Mouse (Mus musculus) G1E (cell line): Measurements from ENCODE around the gene Gramd1b. TPM values are rescaled to one million over a fixed set of nuclear protein-coding genes. Genes with fewer than 3 reads are reported as not detected.
A peak's percentile ranks its signal among the peaks of the same experiment; 100 is the strongest.

Source experiments
- ATAC-seq: 2 replicates; pipeline ENCODE4 v1.8.0; 2016; ENCODE audit warnings: mild to moderate bottlenecking; ENCODE audit not compliant: insufficient number of reproducible peaks, poor library complexity, low FRiP score, severe bottlenecking; ENCODE audit errors: extremely low read depth
- DNase-seq: peaks from one replicate; pipeline ENCODE4 v3.0.0; 2012; ENCODE audit warnings: low spot score
- H3K27me3 ChIP-seq: 2 replicates; pipeline ENCODE4 v1.6.1; 2012; ENCODE audit warnings: mild to moderate bottlenecking, low read length, inconsistent platforms; ENCODE audit not compliant: insufficient read depth
- H3K36me3 ChIP-seq: replicated peaks from 2 replicates; pipeline ENCODE3; 2012; ENCODE audit warnings: mild to moderate bottlenecking, inconsistent platforms
- H3K4me1 ChIP-seq: 2 replicates; pipeline ENCODE4 v1.6.1; 2012; ENCODE audit warnings: low read depth, low read length, inconsistent platforms, mixed read lengths; ENCODE audit not compliant: insufficient read depth
- H3K4me3 ChIP-seq: 2 replicates; pipeline ENCODE4 v1.5.1; 2012; ENCODE audit warnings: low read depth, mild to moderate bottlenecking, inconsistent platforms, low read length, moderate library complexity, mixed read lengths
- H3K9me3 ChIP-seq: replicated peaks from 2 replicates; pipeline ENCODE4 v1.6.1; 2012; ENCODE audit warnings: inconsistent platforms
- CTCF ChIP-seq: IDR thresholded peaks from 2 replicates; pipeline ENCODE4 v1.5.1; 2012; ENCODE audit warnings: low read depth, low read length, inconsistent platforms, mixed read lengths
- GATA1 ChIP-seq: IDR thresholded peaks from 2 replicates; pipeline ENCODE4 v1.6.1; 2012; ENCODE audit warnings: borderline replicate concordance, low read length, inconsistent platforms, mixed read lengths
- GATA2 ChIP-seq: IDR thresholded peaks from 2 replicates; pipeline ENCODE4 v1.6.1; 2012; ENCODE audit warnings: low read depth, low read length, inconsistent platforms, borderline replicate concordance
- POLR2AphosphoS5 ChIP-seq: IDR thresholded peaks from 2 replicates; pipeline ENCODE4 v1.6.1; 2012; ENCODE audit warnings: low read depth, low read length, inconsistent platforms; ENCODE audit not compliant: insufficient replicate concordance
- TAL1 ChIP-seq: conservative IDR thresholded peaks from 2 replicates; pipeline ENCODE4 v1.6.1; 2012; ENCODE audit warnings: low read depth, low read length, inconsistent platforms, mixed read lengths
- polyA plus RNA-seq: library from polyadenylated mRNA; stranded (reverse); fragments of >175 nt; gene quantifications from 2 replicates; pipeline ENCODE4 v1.2.3, GENCODE M21; 2012
- total RNA-seq, 2 experiments: library from RNA; stranded (forward) in 1 of 2; stranded (reverse) in 1 of 2; fragments of 200-1000 nt in 1 of 2; fragments of >200 nt in 1 of 2; fragmentation: Nextera tagmentation in 1 of 2; gene quantifications; 2 replicates each; pipeline ENCODE4 v1.2.3; 2014 to 2017

Gramd1b gene
- total and polyA plus RNA-seq, 3 experiments, result 1.3 to 2.1 TPM; not detected in 1

- H3K27me3 ChIP-seq, result no peaks in the 10 kb centered on the region
- H3K4me3 ChIP-seq, result peak overlapping the region; percentile 16; the same call in 1 of the 2 replicates
- DNase-seq (no peak), ATAC-seq (no peak)
- peaks cover 19% of the 10 kb centered on the region for H3K9me3 ChIP-seq
- TF ChIP-seq TAL1 (no peak), GATA1 (no peak), GATA2 (no peak), POLR2AphosphoS5 (no peak), CTCF (no peak)
- no peaks in the 10 kb centered on the region for H3K36me3 ChIP-seq
- no peaks in the 10 kb centered on the region for H3K4me1 ChIP-seq
These were observed 75.6 kb downstream of the Gramd1b start for GRCm38 (mm10) chr9:40455336-40456185.

GRCm38 (mm10) chr9:40455020-40455335 is 76.2 kb downstream of the Gramd1b start:
- Histone ChIP-seq H3K9me3 (peaks cover 22% of the 10 kb centered on the region), H3K4me3 (peak overlapping the region; percentile 16; the same call in 1 of the 2 replicates), H3K4me1 (no peaks in the 10 kb centered on the region), H3K36me3 (no peaks in the 10 kb centered on the region), H3K27me3 (no peaks in the 10 kb centered on the region)
- DNase-seq (no peak), ATAC-seq (no peak)
- TF ChIP-seq GATA1 (no peak), TAL1 (no peak), CTCF (no peak), GATA2 (no peak), POLR2AphosphoS5 (no peak)

- TF ChIP-seq TAL1 (no peak), GATA1 (no peak), GATA2 (no peak), POLR2AphosphoS5 (no peak), CTCF (no peak)
- Histone ChIP-seq H3K36me3 (no peaks in the 10 kb centered on the region), H3K4me3 (no peak overlapping the region), H3K9me3 (peaks cover 22% of the 10 kb centered on the region), H3K27me3 (no peaks in the 10 kb centered on the region), H3K4me1 (no peaks in the 10 kb centered on the region)
- no peak for ATAC-seq
- DNase-seq, result no peak
These were observed 77.3 kb downstream of the Gramd1b start for GRCm38 (mm10) chr9:40453889-40454288.

GRCm38 (mm10) chr9:40452208-40452607 is 79.0 kb downstream of the Gramd1b start:
- TF ChIP-seq GATA2 (no peak), GATA1 (no peak), CTCF (no peak), TAL1 (no peak), POLR2AphosphoS5 (no peak)
- ATAC-seq (no peak), DNase-seq (no peak)
- Histone ChIP-seq H3K4me3 (no peak overlapping the region), H3K9me3 (peaks cover 22% of the 10 kb centered on the region), H3K4me1 (no peaks in the 10 kb centered on the region), H3K27me3 (no peaks in the 10 kb centered on the region), H3K36me3 (no peaks in the 10 kb centered on the region)

- Histone ChIP-seq H3K9me3 (peaks cover 17% of the 10 kb centered on the region), H3K36me3 (no peaks in the 10 kb centered on the region), H3K4me3 (no peak overlapping the region), H3K4me1 (no peaks in the 10 kb centered on the region), H3K27me3 (no peaks in the 10 kb centered on the region)
- ATAC-seq, result no peak
- no peak for DNase-seq
- no peak for TF ChIP-seq CTCF
- TF ChIP-seq GATA2, result no peak
- no peak for TF ChIP-seq POLR2AphosphoS5
- no peak for TF ChIP-seq TAL1
- no peak for TF ChIP-seq GATA1
These were observed 80.4 kb downstream of the Gramd1b start for GRCm38 (mm10) chr9:40450776-40451175.

GRCm38 (mm10) chr9:40450417-40450714 is 80.8 kb downstream of the Gramd1b start:
- Histone ChIP-seq H3K9me3 (peaks cover 13% of the 10 kb centered on the region), H3K4me1 (no peaks in the 10 kb centered on the region), H3K4me3 (no peak overlapping the region), H3K36me3 (no peaks in the 10 kb centered on the region), H3K27me3 (no peaks in the 10 kb centered on the region)
- DNase-seq (no peak), ATAC-seq (no peak)
- TF ChIP-seq CTCF, result no peak
- no peak for TF ChIP-seq GATA2
- TF ChIP-seq POLR2AphosphoS5, result no peak
